Mouse (Mus musculus) adipocyte (in vitro differentiated cells): Measurements from ENCODE around the gene Micall2.

ENCODE experiments used
- DNase-seq: peaks from one replicate; pipeline ENCODE4 v3.0.0-alpha.2; 2016; ENCODE audit warnings: low spot score

Micall2 gene

DNA sequence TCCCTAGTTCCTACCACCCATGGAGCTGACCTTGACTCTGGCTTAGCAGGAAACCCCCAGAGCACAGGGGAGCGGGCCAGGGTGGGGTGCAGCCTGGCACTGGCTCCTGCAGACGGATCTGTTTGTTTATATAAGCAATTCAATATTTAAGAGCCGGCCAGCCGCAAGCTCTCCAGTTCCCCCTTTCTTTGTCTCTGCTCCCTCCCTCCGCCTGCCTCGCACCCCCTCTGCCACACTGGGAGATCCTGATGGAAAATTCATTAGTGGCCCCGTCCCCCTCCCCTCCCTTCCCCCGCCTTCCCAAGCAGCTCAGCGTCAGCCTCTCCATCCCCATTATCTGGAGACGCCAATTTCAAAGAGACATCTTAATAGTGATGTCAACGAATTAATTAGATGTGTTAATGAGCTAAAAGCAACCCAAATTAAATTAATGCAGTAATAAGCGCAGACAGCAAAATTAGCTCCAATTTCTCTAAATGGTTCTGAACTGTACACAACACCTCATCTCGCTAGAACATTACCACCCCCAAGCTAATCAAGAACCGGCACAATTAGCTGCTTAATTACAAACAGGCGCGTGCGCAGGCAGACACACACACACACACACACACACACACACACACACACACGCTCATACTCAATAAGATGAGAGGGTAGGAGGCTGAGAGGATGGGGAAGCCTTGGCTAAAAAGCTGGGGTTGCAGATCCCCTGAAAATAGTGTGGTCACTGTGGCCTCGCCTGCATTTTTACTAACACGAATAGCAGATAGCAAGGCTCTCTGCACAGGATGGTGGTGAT is 54.1 kb downstream of the Micall2 start:
- DNase-seq, result no peak

DNA sequence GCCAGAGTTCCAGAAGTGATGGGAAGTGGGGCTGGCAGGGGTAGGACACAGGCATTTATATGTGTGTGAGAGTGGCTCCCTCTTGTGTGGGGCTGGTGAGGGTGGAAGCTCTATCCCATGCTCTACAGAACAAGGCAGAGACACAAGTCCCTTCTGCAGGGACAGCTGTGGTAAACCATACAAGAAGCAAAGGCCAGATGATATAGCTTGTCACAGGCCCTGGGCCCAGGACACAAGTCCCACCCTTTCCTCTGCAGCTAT is 60.5 kb downstream of the Micall2 start:
- DNase-seq, result no peak

DNA sequence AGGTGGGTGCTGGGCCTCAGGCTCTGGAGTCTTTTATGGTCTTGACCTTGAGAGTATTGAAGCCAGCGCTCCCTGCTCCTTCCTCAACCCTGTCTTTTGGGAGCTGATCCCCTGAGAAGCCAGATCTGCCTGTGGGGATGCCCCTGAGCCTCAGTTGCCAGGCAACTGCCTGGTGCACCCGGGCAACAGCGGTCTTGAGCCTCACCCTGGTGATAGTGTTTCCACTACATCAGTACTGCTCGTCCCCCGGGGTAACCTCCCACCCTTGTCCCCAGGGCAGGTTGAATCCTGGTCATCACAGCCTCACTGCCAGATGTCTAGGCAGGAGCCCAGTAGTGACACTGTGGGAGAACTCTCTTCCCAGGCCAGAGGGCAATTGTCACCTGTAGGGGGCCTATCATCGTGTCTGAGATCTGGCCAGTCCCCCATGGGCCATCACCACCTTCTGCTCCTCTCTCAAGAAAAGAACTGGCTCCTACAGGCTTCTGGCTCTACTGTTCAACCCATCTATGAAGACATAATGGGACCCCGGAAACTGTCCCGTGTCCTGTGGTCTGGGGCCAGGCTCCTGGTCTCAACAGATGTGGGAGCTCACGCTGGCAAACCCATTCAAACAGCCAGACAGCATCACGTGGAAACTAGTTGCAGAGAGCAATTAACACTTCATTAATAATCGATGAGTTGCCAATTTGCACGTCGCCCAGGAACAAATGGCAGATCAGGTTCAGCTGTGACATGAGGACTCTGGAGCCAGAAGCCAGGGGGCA is 61.0 kb downstream of the Micall2 start:
- no peak for DNase-seq

DNA sequence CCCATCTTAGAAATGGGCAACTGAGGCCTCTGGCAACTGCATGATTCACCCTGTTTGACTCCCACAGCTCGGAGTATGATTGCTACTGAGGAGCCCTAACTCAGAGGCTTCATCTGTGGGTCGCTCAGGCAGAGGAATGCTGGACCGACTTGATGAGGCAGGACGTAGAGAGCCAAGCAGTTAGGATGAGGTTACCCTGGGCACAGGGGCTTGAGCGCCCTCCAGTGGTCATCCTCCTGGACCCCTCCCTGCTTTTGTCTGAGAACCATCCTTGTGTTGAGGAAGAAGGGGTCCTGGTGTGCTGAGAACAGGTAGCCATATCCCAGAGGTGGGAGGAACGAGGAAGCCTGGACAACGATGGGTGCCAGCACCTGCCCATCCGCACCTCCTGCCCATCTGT is 66.8 kb downstream of the Micall2 start:
- no peak for DNase-seq

DNA sequence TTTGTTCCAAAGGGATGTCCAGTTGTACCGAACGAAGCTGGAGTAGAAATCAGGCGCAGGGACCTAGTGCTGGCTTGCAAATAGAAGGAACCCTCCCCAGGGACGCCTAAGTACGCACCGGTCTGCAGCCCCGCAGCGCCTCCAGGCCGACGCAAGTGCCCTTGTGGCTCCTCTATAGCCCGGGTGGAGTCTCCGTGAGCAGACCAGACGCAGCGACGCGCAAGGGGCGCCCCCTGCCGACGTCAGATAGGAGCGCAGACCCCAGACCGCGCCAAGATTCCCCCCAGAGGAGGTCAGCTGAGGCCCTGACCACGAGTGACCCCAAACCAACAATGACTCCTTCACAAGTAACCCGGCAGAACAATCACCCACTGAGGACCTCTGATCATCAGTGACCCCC is 67.6 kb downstream of the Micall2 start:
- no peak for DNase-seq

DNA sequence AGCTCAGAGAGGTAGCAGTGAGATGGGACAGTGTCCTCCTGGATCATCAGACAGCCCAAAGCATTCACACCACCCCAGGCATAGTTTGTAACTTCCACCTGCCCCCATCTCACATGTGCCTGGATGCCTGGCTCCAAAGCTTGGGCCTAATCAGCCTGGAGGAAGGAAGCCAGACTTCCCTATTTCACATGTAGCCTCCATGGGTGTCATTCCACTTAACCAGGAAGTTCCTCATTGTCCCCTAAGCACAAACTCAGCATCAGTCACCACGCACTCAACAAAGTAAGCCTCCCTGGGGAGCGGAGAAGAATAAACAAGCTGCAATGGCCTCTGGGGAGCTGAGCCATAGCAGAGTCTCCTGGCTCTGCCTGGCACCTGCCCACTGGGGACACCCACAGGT is 69.6 kb downstream of the Micall2 start:
- no peak for DNase-seq

DNA sequence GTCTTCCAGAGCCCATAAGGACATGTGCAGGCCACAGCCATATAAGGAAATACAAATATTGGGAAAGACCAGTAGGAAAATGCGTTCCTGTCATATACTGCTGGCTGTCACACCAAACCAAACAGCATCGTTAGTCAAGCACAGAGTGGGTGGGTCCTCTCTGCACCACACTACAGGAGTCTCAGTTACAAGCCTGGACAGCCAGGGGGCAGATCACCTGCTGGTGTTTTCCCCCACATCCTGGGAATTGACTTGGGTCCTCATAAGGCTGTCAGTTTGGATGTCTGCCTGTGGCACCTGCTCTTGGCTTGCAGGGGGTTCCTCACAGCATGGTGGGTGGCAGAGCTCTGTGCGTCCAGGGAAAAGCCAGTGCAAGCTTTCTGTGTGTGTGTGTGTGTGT is 70.8 kb downstream of the Micall2 start:
- no peak for DNase-seq

DNA sequence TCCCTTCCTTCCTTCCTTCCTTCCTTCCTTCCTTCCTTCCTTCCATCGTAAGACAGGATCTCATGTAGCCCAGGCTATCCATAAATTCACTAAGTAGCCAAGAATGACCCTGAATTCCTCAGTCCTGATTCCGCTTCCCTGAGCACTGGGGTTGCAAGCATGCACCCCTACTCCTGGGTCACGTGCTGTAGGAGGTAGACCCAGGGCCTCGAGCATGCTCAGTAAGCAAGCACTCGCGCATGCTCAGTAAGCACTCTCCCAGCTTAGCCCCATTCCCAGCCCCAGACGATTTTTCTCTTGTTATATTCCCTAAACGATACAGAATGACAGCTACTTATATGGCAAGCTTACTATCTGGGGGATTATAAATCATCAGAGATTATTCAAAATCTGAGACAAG is 74.4 kb downstream of the Micall2 start:
- DNase-seq, result no peak

DNA sequence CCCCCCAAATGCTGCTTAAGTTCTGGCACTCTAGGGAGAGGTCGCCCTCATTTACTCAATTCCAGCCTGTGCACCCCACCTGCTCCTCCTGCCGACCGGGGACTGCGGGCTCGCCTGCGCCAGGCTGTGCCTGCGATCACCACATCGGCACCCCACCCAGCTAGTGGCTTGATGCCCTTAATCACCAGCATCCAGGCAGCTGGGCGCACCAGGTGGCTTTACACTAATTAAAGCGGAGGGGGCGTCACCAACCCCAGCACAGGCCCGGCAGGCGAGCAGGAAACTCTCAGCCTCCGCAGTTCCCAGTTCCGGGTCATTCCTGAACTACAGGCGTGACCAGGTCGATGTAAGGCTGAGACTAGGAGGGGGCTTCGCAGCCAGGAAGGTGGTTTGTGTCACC is 76.8 kb downstream of the Micall2 start:
- DNase-seq, result no peak

DNA sequence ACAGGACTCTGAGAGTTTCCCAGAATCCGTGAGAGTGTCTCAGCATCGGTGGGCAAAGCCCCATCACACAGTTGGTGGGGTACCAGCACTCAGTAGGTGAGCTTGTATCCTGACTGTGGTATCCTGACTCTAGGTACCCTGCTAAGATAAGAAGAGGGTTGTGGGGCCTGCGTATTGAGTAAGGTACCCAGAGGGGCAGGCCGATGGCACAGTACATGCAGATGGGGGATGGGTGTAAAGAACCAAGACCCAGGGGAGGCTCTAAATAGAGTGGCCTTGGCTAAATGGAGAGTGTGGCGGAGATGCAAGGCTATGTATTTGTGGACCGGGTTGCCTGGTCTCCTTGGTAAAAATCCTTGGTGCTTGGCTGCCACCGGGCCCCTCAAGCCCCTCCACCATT is 77.3 kb downstream of the Micall2 start:
- DNase-seq, result no peak

DNA sequence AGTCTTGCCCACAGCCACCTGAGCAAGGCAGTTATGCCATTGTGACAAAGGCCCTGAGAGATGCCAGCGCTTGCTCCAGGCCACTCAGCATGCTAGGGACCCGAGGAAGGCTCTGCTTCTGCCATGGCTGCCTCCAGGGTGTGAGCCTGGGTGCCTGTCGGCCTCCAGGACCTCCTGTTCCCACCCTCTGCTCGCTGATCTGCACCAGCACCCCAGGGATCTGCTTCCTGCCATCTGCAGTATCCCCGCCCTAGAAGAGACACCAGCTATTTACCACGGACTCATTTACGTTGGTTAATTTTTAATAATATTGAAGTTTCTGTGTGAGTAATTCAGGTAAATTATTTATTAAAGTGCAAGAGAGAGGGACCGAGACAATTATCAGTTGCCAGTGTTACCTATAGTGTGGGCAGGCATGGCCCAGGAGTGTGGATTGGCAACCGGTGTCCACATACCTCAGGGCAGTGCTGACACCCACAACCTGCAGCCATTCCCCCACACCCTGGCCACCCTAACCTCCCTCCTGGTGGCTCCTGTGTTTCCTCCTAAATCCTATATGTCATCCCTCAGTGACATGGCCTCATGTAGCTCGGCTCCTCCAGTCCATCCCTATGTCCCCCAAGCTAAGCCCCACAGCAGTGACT is 78.1 kb downstream of the Micall2 start:
- no peak for DNase-seq
